Mouse (Mus musculus) left cerebral cortex, adult 18-20 months (tissue): ENCODE data around the gene Gm10382. TPM values are rescaled to one million over a fixed set of nuclear protein-coding genes. Genes with fewer than 3 reads are reported as not detected.

Experiments used
- DNase-seq, 2 experiments: peaks; one replicate each; pipeline ENCODE4 v3.0.0; 2021 to 2022; ENCODE audit warnings: low spot score in 2 of 2, mixed read lengths in 1 of 2
- total RNA-seq, 2 experiments: library from RNA; stranded (reverse); gene quantifications; 2 replicates each; pipeline ENCODE4 v1.2.3; 2021

The Gm10382 gene
- total RNA-seq, 2 experiments from 2014 or later, result 0.28 to 0.40 TPM

DNA sequence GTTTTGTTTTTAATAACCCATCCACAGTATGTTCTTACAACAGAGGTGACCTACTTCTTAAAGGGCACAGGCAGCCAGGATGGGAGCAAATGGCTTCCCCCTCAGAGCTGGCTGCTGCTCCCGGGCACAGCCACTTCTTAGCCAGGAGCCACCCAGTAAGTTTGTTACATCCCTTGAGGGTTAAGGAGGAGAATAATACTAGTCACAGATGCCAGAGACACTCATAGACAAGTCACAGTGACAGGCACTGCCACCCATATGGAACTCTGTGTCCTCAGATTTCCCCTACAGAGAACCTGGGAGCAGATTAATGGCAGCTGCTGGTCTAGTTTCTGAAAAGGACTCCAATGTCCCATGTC lies 3.5 kb downstream of the Gm10382 start:
- DNase-seq, result no peak

DNA sequence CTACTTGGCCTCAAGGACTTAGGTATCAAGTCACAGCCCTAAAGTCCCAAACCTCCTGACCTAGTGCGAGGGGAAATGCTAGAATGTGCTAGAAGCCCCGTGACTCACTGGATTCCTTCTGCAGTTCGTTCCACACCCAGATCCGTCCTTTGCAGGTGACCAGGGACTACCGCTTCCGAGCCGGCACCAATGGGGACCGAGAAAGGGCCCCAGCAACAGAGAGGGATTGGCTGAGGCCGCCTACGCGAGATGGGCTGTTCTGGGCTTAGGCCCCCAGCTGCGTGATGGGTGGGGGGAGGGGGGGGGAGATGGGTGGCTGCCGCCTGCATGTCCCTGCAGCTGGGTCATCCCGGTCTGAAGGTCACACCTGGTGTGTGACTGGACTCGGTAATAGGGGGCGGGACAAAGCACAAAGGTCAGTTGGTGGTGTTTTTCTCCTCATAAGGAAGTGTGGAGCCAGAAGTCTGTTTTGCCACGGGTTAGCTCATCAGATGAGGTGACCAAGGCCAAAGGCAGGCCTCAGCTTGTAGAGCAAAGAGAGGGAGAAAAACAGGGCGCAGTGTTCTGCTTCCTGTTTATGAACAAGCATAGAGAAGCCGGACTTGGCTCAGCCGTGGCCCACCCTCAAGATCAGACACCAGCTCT lies 4.0 kb downstream of the Gm10382 start:
- peak; percentile 96 to 97 for DNase-seq

DNA sequence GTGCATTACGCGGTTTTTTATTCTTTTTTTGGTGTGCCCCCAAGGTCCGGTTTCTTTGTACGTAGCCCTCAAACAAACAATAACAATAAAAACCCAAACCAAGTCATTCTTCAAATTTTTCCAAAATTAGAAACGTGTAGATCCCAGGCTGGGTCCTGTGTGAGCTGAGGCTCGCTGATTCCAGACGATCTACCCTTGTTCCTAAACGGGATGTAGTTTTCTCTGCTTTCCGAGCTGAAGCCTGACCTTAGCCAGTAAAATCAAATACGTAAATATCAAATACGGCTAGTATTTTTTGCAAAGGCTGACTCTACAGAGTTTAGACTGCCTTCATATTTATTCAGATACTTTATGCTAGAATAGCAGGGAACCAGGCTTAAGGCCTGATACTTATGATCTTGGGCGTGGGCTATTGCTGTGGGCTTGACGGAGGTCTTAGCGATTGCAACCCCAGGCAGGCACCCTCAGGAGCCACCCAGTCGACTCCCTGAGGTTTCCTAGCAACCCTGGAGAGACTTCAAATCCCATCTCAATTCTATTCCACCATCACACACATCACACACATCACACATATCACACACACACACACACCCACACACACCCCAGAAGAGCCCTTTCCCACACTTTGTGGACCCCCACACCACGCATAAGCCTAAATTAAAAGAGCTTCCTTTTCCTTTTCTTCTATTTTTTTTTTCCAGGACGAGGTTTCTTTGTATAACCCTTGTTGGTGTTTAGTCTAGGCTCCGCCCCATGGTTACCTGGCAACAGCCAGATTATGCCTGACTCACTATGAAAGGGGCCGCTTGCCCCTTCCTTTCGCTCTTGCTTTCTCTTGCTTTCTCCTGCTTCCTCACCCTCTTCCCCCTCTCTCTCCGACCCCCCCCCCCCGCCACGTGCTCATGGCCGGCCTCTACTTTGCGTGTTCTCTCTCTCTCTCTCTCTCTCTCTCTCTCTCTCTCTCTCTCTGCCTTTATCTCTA lies 4.8 kb downstream of the Gm10382 start:
- peak; percentile 57 to 66 for DNase-seq

DNA sequence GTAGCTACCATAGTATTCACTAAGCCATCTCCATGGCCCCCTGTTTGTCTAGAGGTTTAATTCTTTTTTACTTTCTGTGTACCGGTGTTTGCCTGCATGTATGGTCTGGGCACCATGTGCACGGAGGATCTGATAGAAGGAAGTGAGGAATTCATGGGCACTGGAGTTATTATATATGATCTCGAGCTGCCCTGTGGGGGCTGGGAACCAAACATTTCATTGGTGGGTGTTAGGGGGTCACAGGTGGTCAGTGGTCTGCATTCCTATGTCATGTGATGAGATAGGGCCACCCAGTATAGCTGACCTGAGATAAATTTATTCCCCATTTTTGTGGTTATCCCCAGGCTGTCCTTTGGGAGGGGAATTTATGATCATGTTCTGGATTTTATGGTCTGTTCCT lies 5.9 kb downstream of the Gm10382 start:
- no peak for DNase-seq

DNA sequence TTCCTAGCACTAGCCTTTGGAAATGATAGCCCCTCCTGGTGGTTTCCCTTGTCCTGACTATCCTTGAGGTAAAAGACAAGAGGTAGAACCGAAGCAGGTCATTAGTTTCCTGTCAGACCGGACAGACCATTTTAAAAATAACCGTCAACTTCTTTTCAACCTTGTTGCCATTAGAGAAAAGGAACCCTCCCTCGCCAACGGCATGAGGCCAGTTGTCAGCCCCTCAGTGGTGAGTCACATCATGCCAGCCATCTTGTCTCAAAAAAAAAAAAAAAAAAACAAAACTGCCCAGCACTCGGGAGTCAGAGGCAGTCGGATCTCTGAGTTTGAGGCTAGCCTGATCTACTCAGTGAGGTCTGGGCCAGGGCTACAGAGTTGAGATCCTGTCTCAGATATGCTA lies 11.8 kb downstream of the Gm10382 start:
- no peak for DNase-seq

DNA sequence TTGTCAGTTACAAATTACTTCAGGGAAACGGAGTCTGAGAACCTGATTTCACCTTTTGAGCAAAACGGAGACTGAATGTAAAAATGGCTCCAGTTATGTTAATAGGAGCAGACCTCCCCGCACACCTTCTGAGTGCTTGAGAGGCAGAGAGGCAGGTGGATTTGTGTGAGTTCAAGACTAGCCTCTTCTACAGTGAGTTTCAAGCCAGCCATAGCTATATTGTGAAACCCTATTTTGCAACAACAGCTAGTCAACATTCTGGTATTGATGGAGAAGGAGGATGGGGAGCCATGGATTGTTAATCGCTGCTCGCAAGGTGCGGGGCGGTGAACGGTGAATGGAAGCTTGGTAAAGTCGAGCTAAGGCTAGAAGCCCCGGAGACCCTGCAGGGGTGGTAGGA lies 13.4 kb downstream of the Gm10382 start:
- DNase-seq, result no peak

DNA sequence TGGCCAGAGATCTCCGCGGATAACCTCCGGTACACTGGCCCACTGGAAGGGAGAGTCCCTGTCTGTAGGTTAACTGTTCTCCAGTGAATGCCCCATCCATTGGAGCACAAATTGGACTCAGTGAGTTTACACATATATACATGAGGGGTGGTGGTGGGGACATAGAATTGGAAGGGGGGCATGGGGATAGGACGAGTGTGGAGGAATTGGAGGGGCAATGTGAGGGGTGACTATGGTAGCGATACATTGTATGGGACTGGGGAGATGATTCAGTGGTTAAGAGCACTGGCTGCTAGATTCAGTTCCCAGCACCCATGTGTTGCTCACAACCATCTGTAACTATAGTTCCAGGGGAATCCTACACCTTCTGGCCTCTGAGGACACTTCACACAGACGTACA lies 13.9 kb downstream of the Gm10382 start:
- no peak for DNase-seq

DNA sequence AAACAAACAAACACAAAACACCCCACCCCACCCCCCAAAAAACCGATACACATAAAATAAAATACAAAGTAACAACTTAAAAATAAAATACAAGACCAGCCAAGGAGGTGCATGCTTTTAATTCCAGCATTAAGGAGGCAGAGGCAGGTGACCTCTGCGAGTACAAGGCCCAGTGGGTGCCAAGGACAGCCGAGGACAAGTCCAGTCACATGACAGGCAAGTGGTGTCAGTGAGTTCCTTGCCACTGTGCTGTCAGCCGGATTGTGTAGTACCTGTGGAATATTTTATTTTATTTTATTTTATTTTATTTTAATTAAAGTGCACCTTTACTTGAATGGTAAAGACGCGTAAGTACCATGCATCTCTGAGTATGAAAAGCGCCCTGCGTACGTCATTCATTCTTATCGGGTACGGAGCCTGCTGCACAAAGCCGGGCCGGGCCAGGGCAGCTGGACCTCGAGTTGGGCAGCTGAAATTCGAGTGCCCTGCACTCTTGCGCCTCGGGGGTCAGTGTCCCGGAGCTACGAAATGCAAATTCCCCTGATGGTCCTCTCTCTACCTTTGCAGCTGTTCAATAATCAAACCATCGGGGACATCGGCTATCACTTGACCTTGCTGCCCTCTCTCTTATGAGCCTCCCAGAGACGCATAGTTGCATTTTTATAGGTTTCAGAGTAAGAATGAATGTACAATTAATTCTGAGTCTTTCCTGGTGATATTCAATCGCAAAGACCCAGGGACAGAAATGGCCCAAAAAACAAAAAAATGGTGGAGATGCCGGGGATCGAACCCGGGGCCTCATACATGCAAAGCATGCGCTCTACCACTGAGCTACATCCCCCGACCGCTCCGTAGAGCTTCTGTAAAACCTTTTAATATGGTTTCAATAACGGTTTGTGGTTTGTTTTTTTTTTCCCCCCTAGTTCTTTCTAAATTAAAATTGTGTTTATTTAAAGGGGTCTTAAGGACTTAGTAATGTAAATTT lies 14.7 kb downstream of the Gm10382 start:
- DNase-seq, result peak; percentile 84

DNA sequence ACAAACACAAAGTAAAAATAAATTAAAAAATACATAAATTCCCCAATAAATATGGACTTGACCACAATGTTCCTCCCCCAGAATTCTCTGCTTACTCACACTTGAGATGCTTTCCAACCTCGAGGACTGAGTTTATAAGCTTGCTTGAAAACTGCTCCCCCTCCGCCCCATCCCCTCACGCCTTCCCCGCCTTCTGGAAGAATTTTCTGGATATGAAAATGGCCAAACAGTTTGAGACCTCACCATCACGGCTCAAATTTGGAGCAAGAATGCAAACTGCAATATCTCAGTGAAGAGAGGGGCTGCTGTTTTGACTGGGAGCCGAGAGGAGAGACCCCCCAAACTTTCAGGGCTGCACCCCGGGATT lies 15.4 kb downstream of the Gm10382 start:
- peak in 1 of 2 experiments; percentile 28 for DNase-seq

DNA sequence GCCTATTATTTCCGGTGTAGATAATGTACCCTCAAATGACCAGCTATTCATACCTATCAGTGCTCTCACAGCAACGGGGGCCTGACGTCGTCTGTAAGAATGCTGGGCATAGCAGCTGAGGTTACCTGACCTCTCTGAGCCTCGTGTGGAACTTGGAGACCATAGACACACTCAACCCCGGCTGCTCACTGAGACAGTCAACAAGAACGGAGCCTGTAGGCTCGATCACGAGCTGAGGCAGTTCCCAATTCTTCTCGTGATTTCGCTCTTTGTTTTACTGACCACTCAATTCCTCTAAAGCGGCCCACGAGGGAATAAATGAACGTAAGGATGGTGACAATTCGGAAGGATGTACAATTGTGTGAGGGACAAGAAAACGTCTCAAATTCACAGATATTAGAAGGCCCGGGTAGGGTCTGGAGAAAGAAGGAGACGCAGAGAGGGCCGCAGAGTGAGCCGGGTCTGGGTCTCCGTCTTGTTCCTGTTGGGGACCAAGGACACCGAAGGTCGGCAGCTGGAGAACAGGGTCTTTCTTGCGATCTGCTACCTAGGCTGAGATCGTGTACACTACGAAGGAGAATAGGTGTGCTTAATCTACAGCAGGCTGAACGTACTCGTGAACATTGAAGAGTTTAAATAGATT lies 15.9 kb downstream of the Gm10382 start:
- DNase-seq, result peak; percentile 57 to 61

DNA sequence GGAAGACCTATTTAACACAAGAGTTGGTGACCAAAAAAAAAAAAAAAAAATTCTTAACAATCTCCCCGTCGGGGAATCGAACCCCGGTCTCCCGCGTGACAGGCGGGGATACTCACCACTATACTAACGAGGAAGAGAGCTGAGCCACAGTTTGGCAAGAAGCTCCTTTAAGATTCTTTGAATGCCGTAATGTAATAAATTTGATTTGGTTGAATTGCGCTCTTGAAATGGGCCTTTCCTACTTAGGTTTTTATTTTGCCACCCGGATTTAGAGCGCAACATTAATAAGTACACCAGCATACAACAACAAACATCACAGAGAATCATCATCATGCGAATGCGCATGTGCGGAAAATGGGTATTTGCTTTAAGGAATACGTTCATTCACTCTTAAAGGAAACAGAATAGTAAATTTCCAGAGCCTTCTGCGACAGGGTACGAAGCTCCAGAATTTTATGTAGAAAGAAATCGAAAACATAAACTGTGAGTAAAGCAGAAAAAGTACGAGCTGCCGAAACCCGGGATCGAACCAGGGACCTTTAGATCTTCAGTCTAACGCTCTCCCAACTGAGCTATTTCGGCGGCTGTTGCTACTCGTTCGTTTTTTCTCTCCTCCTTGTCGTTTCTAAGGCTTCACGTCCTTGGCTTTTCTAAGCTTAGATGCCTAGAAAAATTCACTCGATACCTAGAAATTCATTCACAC lies 16.6 kb downstream of the Gm10382 start:
- DNase-seq, result peak; percentile 84 to 86

DNA sequence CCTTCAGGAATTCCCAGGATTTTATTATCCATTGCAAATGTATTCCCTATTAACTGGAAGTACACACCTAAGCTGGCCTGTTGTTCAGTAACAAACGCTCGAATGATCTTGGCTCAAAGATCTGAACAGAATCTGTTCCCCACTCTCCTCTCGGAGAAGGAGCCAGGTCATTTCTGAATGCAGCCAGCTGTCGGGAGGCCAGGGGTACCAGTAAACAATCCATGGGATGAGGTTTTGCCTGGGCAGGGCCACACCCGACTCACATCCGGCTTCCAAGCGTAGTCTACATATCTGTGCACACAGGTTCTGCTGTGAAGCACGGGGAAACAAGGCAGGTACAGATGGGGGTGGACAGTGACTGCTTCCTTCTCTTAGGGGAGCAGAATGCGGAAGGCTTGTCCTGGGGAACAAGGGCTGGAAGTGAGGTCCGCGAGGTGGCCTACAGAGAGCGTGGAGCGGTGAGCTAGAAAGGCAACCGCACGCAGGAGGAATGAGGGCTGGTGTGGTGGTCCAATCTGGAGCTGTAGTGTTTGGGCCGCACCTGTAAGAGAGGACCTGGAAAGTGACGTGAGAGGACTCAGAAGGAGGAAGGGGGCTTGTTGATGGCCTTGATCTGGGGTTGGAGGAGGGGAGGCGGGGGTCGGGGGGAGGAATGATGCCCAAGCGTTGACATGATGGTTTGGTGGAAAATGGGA lies 17.3 kb downstream of the Gm10382 start:
- DNase-seq, result peak; percentile 44 to 53

DNA sequence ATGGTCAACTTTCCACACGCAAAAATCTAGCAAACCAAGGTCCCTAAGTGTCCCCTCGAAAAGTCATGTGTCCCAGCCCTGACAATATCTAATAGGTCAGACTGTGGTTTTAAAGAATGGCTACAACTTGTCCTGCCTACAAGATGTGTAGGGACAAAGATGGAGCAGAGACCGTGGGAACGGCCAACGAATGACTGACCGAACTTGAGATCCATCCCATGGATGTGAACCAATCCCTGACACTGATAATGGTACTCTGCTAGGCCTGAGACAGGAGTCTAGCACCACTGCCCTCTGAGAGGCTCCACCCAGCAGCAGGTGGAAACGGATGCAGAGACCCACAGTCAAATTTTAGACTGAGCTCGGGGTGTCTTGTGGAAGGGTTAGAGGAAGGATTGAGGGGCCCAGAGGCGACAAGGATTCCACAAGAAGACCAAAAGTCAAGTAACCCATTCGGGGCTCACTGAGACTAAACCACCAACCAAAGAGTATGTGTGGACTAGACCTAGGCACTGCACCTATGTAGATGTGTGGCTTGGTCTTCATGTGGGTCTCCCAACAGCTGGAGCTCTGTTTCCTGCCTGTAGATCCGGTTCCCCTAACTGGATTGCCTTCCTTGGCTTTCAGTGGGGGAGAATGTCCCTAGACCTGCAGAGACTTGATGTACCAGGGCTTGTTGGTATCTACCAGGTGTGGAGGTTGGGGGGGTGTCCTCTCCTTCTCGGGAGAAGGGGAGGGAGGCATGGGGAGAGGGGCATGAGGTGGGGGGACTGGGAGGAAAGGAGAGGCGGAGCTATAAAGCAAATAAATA lies 18.1 kb downstream of the Gm10382 start:
- DNase-seq, result no peak

DNA sequence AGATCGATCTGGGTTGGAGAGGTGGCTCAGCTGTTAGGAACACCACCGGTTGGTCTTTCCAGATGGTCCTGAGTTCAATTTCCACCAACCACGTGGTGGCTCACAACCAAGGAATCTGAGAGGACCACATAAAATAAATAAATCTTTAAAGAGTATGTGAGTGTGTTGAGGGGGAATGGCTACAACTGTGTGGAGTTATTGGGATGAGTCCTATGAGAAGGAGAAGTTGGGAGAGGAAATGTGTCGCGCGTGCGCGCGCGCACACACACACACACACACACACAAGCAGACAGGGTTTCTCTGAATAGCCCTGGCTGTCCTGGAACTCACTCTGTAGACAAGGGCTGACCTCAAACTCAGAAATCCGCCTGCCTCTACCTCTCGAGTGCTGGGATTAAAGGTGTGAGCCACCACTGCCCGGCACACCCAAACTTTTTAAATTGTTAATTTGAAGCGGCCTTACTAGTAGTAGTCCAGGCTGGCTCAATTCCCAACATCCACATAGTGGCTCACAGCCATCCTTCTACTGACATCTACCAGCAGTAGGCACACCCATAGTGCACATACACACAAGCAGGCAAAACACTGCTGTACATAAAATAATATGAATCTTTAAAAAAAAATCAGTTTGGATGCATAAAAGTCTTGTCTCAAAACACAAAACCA lies 18.9 kb downstream of the Gm10382 start:
- DNase-seq, result no peak

DNA sequence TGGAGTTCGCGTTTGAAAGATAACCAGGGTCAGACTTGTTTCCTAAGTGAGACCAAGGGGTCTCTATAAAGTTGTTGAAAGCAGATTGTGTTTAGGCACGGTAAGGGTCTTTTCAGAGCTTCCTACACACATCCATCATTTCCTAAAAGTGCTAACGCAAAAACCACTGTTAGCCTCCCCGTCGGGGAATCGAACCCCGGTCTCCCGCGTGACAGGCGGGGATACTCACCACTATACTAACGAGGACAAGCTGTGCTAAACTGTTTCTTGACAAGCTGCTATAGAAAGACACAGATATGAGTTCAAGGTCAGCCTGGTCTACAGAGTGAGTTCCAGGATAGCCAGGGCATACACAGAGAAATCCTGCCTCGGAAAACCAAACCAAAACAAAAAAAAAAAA lies 19.7 kb downstream of the Gm10382 start:
- peak; percentile 87 to 88 for DNase-seq

DNA sequence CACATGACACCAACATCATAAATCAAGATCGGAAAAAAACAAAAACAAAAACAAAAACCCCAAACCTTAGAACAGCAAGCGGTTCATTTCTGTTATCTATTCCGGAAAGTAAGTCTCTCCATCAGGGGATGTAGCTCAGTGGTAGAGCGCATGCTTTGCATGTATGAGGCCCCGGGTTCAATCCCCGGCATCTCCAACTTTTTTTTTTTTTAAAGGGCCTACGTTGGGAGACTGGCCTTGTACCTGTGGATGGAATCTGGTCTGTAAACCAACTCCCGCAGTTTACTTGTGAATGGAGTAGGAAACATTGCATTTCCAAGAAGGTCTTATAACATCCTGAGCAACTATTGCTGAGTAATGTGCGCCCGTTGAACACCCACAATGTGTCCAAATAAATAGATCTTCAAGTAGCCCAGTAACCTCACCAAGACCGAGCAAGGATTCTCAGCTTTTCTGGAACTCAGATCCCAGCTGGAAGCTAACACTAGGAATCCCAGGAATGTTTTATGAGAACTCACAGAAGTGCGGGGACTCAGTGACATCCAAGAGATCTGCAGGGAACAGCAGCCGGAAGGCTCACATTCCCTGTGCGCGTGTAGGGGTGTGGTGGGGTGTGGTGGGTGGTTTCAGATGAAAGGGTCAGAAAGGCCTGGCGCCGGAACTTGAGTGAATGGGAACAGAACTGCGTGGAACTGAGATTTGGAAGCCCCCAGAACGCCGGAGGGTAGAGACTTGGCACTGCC lies 20.4 kb downstream of the Gm10382 start:
- peak; percentile 59 to 62 for DNase-seq

DNA sequence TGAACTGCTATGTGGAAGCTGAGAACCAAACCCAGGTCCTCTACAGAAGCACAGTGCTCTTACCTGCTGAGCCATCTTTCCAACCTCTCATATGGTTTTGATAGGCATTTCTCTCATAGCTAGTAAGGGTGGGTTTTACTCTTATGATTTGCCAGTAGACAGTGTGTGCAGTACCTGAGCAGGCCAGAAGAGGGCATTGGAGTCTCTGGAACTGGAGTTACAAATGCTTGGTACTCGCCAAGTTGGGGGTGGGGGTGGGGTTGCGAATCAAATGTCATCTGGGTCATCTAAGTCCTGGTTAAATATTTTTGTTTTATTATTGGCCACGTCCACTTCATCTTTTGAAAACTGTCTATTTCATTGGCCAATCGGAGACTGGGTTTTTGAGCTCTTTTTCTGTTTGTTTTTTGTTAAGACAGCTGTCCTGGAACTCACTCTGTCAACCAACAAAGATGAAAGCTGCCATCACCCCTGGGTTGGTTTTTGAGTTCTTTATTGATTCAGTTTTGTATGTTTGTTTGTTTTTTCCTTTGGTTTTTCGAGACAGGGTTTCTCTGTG lies 22.9 kb downstream of the Gm10382 start:
- peak; percentile 55 to 69 for DNase-seq
